Mouse (Mus musculus): ENCODE data around the gene Nampt.
"Not testable (repeated sequence)": the region's sequence is repeated elsewhere in the genome, so short reads cannot be mapped to it uniquely, and the experiment has no call there.

Gene Nampt

GRCm38 (mm10) chr12:32841442-32841900 is 22.1 kb downstream of the Nampt start:
- DNase-seq (ENCODE audit: low spot score in 2 of 2) = no peak

- DNase-seq (ENCODE audit: low spot score in 2 of 2) = no peak
Measured at GRCm38 (mm10) chr12:32846325-32846724, 27.0 kb downstream of the Nampt start.

- DNase-seq (ENCODE audit: low spot score in 2 of 2) = no peak
Measured at GRCm38 (mm10) chr12:32853757-32854156, 34.4 kb downstream of the Nampt start.

GRCm38 (mm10) chr12:32854866-32855265 is 35.5 kb downstream of the Nampt start:
- DNase-seq (ENCODE audit: low spot score in 2 of 2) = no peak

GRCm38 (mm10) chr12:32855398-32855797 is 36.1 kb downstream of the Nampt start:
- no peak for DNase-seq (ENCODE audit: low spot score in 2 of 2)

GRCm38 (mm10) chr12:32856707-32857511 is 37.6 kb downstream of the Nampt start:
- no peak for DNase-seq (ENCODE audit: low spot score in 2 of 2)

- no peak for DNase-seq (ENCODE audit: low spot score in 2 of 2)
Measured at GRCm38 (mm10) chr12:32858444-32858843, 39.1 kb downstream of the Nampt start.

GRCm38 (mm10) chr12:32860820-32861219 is 41.5 kb downstream of the Nampt start:
- DNase-seq (ENCODE audit: low spot score in 2 of 2) = no peak

- DNase-seq (ENCODE audit: low spot score in 2 of 2) = no peak
Measured at GRCm38 (mm10) chr12:32870815-32871214, 51.5 kb downstream of the Nampt start.

- DNase-seq (ENCODE audit: low spot score in 2 of 2) = no peak
Measured at GRCm38 (mm10) chr12:32877500-32877899, 58.2 kb downstream of the Nampt start.

GRCm38 (mm10) chr12:32877964-32878571 is 58.7 kb downstream of the Nampt start:
- DNase-seq (ENCODE audit: low spot score in 2 of 2) = no peak

GRCm38 (mm10) chr12:32879371-32879770 is 60.0 kb downstream of the Nampt start:
- DNase-seq (ENCODE audit: low spot score in 2 of 2) = no peak

- DNase-seq (ENCODE audit: low spot score in 2 of 2) = peak in 1 of 2 experiments; percentile 62
Measured at GRCm38 (mm10) chr12:32884356-32884755, 65.0 kb downstream of the Nampt start.

- no peak for DNase-seq (ENCODE audit: low spot score in 2 of 2)
Measured at GRCm38 (mm10) chr12:32885041-32885440, 65.7 kb downstream of the Nampt start.

- no peak for DNase-seq (ENCODE audit: low spot score in 2 of 2)
Measured at GRCm38 (mm10) chr12:32886353-32886752, 67.0 kb downstream of the Nampt start.

GRCm38 (mm10) chr12:32888226-32888625 is 68.9 kb downstream of the Nampt start:
- DNase-seq (ENCODE audit: low spot score in 2 of 2) = no peak

GRCm38 (mm10) chr12:32889846-32890245 is 70.5 kb downstream of the Nampt start:
- no peak for DNase-seq (ENCODE audit: low spot score in 2 of 2)

GRCm38 (mm10) chr12:32890455-32890854 is 71.1 kb downstream of the Nampt start:
- DNase-seq (ENCODE audit: low spot score in 2 of 2) = no peak

GRCm38 (mm10) chr12:32891271-32891670 is 71.9 kb downstream of the Nampt start:
- DNase-seq (ENCODE audit: low spot score in 2 of 2) = not testable (repeated sequence)

GRCm38 (mm10) chr12:32893212-32893611 is 73.9 kb downstream of the Nampt start:
- peak in 1 of 2 experiments; percentile 43 for DNase-seq (ENCODE audit: low spot score in 2 of 2)

- DNase-seq (ENCODE audit: low spot score in 2 of 2) = no peak
Measured at GRCm38 (mm10) chr12:32895806-32896205, 76.5 kb downstream of the Nampt start.

- no peak for DNase-seq (ENCODE audit: low spot score in 2 of 2)
Measured at GRCm38 (mm10) chr12:32896496-32896895, 77.2 kb downstream of the Nampt start.
